Mouse (Mus musculus) kidney, adult 2 months (tissue): ENCODE measurements around the gene Cradd.

Source experiments
- CTCF ChIP-seq: fragments of 200-500 bp; conservative IDR thresholded peaks from 2 replicates; pipeline ENCODE4 v1.5.1; 2011; ENCODE audit warnings: low read depth, mild to moderate bottlenecking, control low read depth, low read length, moderate library complexity, mixed read lengths; ENCODE audit not compliant: insufficient read depth, insufficient read length
- POLR2A ChIP-seq: fragments of 200-500 bp; IDR thresholded peaks from one replicate; pipeline ENCODE4 v1.6.1; 2011; ENCODE audit warnings: low read depth, low read length, control low read depth

DNA sequence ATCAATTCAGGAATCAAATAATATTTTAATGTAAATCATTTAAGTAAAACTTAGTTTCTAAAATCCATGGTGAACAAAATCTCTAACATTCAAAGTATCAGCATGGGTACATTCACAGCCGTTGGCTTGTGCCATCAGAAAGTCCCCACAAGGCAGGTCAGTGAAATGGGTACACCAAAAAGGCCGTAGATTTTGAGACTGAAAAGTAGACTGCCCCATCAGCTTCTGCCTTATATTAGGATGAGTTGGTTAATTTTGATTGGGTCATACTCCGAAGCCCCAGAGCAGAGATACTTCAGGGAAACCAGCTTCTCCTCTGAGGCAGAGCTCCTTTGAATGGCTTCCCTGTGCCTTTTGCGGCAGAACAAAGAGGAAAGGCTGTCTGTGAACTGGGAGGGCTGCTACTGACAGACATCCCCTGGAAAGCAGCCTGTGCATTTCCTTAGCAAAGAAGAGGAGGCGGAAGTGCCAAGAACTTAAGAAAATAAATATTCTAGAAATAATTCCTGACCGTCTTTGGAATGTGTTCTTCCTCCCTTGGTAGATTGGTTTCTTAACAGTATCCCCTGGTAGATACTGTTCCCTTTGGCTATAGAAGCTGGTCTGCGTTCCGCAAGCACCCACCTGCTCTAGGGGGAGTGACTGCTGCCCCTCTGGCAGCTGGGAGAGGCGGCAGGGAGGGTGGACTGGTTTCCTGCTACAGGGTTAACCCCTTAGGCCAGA is 178.6 kb downstream of the Cradd start:
- no peak for TF ChIP-seq CTCF
- TF ChIP-seq POLR2A = no peak
